Mouse (Mus musculus): ENCODE results near the gene Sult2b1. TPM values are rescaled to one million over a fixed set of nuclear protein-coding genes. Genes with fewer than 3 reads are reported as not detected.

Sult2b1 gene
- total and polyA plus RNA-seq, 2 experiments from 2014 or later: 0.23 TPM; not detected in 1

DNA sequence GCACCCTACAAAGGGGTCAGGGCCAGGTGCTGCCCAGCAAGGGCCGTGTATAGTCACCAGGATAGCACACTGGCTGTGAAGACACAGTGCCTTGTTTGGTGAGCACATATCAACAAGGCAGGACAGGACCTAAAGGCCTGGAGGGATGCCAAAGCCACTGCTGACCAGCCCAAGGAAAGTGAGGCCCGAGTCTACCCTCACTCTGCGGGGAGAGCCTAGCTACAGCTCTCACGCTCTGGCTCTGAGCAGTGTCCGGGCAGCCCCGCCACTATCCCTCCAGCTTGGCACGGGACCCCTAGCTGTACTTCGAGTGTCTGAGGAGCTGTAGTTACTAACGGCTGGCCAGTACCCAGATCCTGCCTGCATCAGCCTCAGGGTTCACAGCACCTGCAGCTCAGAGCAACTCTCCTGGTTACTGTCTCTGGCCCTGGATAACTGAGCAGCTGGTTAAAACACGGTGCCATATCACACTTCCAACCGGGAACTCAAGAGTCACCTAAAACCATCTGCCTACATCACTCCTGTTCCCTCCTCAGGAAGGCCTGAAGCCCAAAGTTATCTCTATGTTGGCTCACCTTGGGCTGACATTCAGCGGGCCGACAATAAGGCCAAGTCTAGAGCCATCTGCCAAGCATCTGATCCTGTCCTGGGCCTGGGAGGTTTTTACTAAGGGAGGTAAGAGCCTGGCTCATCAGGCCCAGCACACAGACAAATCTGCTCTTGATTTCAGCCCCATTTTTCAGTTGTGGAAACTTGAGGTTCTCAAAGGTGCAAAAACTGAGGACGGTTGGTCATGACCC, 25.0 kb upstream of the Sult2b1 start:
- DNase-seq (ENCODE audit: low spot score) (no peak), ATAC-seq (ENCODE audit: insufficient read depth, low read depth) (no peak)
- Histone ChIP-seq H3K9me3 (replicated peaks; ENCODE audit: control insufficient read depth, low read length) (no peaks in the 10 kb centered on the region), H3K4me3 (ENCODE audit: low read depth, low read length) (no peak overlapping the region), H3K27me3 (ENCODE audit: control insufficient read depth, insufficient read depth, low read length) (no peaks in the 10 kb centered on the region), H3K27ac (ENCODE audit: low read depth) (no peak overlapping the region), H3K36me3 (replicated peaks; ENCODE audit: control insufficient read depth, insufficient read depth, low read length) (peaks cover 67% of the 10 kb centered on the region), H3K9ac (replicated peaks; ENCODE audit: low read depth, low read length) (no peak overlapping the region), H3K4me2 (ENCODE audit: low read depth, low read length) (no peak overlapping the region), H3K4me1 (ENCODE audit: control insufficient read depth, insufficient read depth) (peaks cover 10% of the 10 kb centered on the region; the same call in 1 of the 2 replicates)
- TF ChIP-seq EP300 (IDR thresholded peaks at IDR 0.05; ENCODE audit: low read depth) (no peak), CTCF (IDR thresholded peaks at IDR 0.05; ENCODE audit: low read depth) (no peak)
- 61% methylated on average over 13 of the region's 14 CpGs for WGBS

DNA sequence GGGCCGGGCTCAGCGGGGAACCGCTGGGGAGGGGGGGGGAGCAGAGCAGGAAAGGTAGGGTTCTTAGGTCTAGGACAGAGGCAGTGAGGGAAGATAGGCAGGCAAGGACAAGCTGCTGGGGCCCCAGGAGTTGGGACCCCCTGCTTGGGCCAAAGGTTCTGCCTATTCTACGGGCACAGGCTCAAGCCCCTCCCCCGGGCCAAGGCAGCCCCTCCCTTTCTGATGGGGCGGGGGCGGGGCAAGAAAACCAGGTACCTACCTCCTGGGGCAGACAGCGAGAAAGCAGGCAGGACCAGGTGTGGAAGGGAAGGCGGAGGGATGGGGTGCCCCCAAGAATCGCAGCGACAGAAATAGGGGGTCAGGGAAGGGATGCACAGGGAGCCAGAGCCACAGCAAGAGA, 24.0 kb upstream of the Sult2b1 start:
- no peak for DNase-seq (ENCODE audit: low spot score)
- Histone ChIP-seq H3K36me3 (replicated peaks; ENCODE audit: control insufficient read depth, insufficient read depth, low read length) (peaks cover 67% of the 10 kb centered on the region), H3K27me3 (ENCODE audit: control insufficient read depth, insufficient read depth, low read length) (no peaks in the 10 kb centered on the region)

GRCm38 (mm10) chr7:45805941-45806340, 21.5 kb upstream of the Sult2b1 start:
- 49% methylated on average over 5 of the region's 5 CpGs for WGBS
- no peak for DNase-seq (ENCODE audit: low spot score)
- Histone ChIP-seq H3K9me3 (replicated peaks; ENCODE audit: control insufficient read depth, low read length) (no peaks in the 10 kb centered on the region), H3K9ac (replicated peaks; ENCODE audit: low read depth, low read length) (no peak overlapping the region), H3K36me3 (replicated peaks; ENCODE audit: control insufficient read depth, insufficient read depth, low read length) (peaks cover 48% of the 10 kb centered on the region), H3K27me3 (ENCODE audit: control insufficient read depth, insufficient read depth, low read length) (peaks cover 2% of the 10 kb centered on the region), H3K4me2 (ENCODE audit: low read depth, low read length) (no peak overlapping the region), H3K4me3 (ENCODE audit: low read depth, low read length) (no peak overlapping the region), H3K27ac (ENCODE audit: low read depth) (no peak overlapping the region), H3K4me1 (ENCODE audit: control insufficient read depth, insufficient read depth) (peaks cover 3% of the 10 kb centered on the region)
- no peak for ATAC-seq (ENCODE audit: insufficient read depth, low read depth)
- TF ChIP-seq CTCF (IDR thresholded peaks at IDR 0.05; ENCODE audit: low read depth): no peak
- no peak for TF ChIP-seq EP300 (IDR thresholded peaks at IDR 0.05; ENCODE audit: low read depth)

More for the DNA sequence above, 24.0 kb upstream of the Sult2b1 start:
- TF ChIP-seq EP300 (IDR thresholded peaks at IDR 0.05; ENCODE audit: low read depth) (no peak), CTCF (IDR thresholded peaks at IDR 0.05; ENCODE audit: low read depth) (no peak)
- no peak for ATAC-seq (ENCODE audit: insufficient read depth, low read depth)
- WGBS: 57% methylated on average over 11 of the region's 11 CpGs
- Histone ChIP-seq H3K9me3 (replicated peaks; ENCODE audit: control insufficient read depth, low read length) (no peaks in the 10 kb centered on the region), H3K27ac (ENCODE audit: low read depth) (no peak overlapping the region), H3K9ac (replicated peaks; ENCODE audit: low read depth, low read length) (no peak overlapping the region), H3K4me2 (ENCODE audit: low read depth, low read length) (no peak overlapping the region), H3K4me1 (ENCODE audit: control insufficient read depth, insufficient read depth) (peaks cover 10% of the 10 kb centered on the region; the same call in 1 of the 2 replicates), H3K4me3 (ENCODE audit: low read depth, low read length) (no peak overlapping the region)

- Histone ChIP-seq H3K9ac (replicated peaks; ENCODE audit: low read depth, low read length) (no peak overlapping the region), H3K4me2 (ENCODE audit: low read depth, low read length) (no peak overlapping the region), H3K36me3 (replicated peaks; ENCODE audit: control insufficient read depth, insufficient read depth, low read length) (peaks cover 14% of the 10 kb centered on the region), H3K9me3 (replicated peaks; ENCODE audit: control insufficient read depth, low read length) (no peaks in the 10 kb centered on the region), H3K4me3 (ENCODE audit: low read depth, low read length) (no peak overlapping the region), H3K27me3 (ENCODE audit: control insufficient read depth, insufficient read depth, low read length) (peaks cover 33% of the 10 kb centered on the region), H3K4me1 (ENCODE audit: control insufficient read depth, insufficient read depth) (peaks cover 7% of the 10 kb centered on the region), H3K27ac (ENCODE audit: low read depth) (no peak overlapping the region)
- DNase-seq (ENCODE audit: low spot score) (no peak), ATAC-seq (ENCODE audit: insufficient read depth, low read depth) (no peak)
- TF ChIP-seq EP300 (IDR thresholded peaks at IDR 0.05; ENCODE audit: low read depth): no peak
- no peak for TF ChIP-seq CTCF (IDR thresholded peaks at IDR 0.05; ENCODE audit: low read depth)
- WGBS: 83% methylated on average over 6 of the region's 6 CpGs
Measured at GRCm38 (mm10) chr7:45802551-45802950, 18.1 kb upstream of the Sult2b1 start.

DNA sequence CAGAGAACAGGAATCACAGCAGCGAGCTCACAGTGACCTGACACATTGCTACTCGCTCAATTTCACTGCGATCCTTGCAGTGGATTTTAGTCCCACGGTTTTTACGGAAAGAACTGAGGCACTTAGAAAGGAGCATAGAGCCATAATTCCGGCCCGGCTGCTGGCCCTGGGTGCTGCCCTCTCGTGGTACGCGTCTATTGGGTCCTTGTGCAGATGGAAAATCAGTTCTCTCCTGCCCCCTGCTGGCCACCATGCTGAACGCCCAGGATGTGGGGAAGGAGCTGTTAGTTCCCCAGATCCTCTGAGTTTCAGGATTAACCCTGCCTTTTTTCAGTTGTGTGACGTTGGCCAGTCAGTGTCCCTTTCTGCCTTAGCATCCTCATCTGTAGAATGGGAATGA, 16.9 kb upstream of the Sult2b1 start:
- H3K4me3 ChIP-seq (ENCODE audit: low read depth, low read length): peak overlapping the region; percentile 30
- H3K27me3 ChIP-seq (ENCODE audit: control insufficient read depth, insufficient read depth, low read length): peaks cover 42% of the 10 kb centered on the region
- TF ChIP-seq EP300 (IDR thresholded peaks at IDR 0.05; ENCODE audit: low read depth): no peak
- peak; percentile 100 for TF ChIP-seq CTCF (IDR thresholded peaks at IDR 0.05; ENCODE audit: low read depth)
- H3K9me3 ChIP-seq (replicated peaks; ENCODE audit: control insufficient read depth, low read length): no peaks in the 10 kb centered on the region
- H3K9ac ChIP-seq (replicated peaks; ENCODE audit: low read depth, low read length): no peak overlapping the region
- peaks cover 2% of the 10 kb centered on the region; the same call in 1 of the 2 replicates for H3K36me3 ChIP-seq (replicated peaks; ENCODE audit: control insufficient read depth, insufficient read depth, low read length)
- DNase-seq (ENCODE audit: low spot score) (peak; percentile 85), ATAC-seq (ENCODE audit: insufficient read depth, low read depth) (peak; percentile 67)
- H3K27ac ChIP-seq (ENCODE audit: low read depth): no peak overlapping the region
- WGBS: 2% methylated on average over 12 of the region's 12 CpGs
- peak overlapping the region; percentile 49 for H3K4me2 ChIP-seq (ENCODE audit: low read depth, low read length)
- H3K4me1 ChIP-seq (ENCODE audit: control insufficient read depth, insufficient read depth): peaks cover 7% of the 10 kb centered on the region

Data from heart, postnatal 0 days (tissue).